Mouse (Mus musculus) splenic B cell, adult 2 months (primary cell): Measurements from ENCODE around the gene Dock4.

Source experiments
- DNase-seq: peaks from one replicate; pipeline ENCODE4 v3.0.0-alpha.2; 2011; ENCODE audit warnings: low read depth, low spot score
- H3K27me3 ChIP-seq: 2 replicates; pipeline ENCODE4 v1.6.1; 2012; ENCODE audit warnings: mild to moderate bottlenecking, low read length, moderate library complexity, mixed read lengths; ENCODE audit not compliant: control insufficient read depth, poor library complexity, insufficient read depth, severe bottlenecking
- H3K36me3 ChIP-seq: 2 replicates; pipeline ENCODE4 v1.6.1; 2012; ENCODE audit warnings: mild to moderate bottlenecking, low read length, moderate library complexity, mixed read lengths; ENCODE audit not compliant: control insufficient read depth, poor library complexity, insufficient read depth, severe bottlenecking

Dock4 gene

GRCm38 (mm10) chr12:40792184-40792650 is 346.5 kb downstream of the Dock4 start:
- DNase-seq: no peak
- H3K36me3 ChIP-seq: no peaks in the 10 kb centered on the region
- no peaks in the 10 kb centered on the region for H3K27me3 ChIP-seq

GRCm38 (mm10) chr12:40794066-40794465 is 348.3 kb downstream of the Dock4 start:
- DNase-seq: no peak
- Histone ChIP-seq H3K27me3 (no peaks in the 10 kb centered on the region), H3K36me3 (no peaks in the 10 kb centered on the region)

GRCm38 (mm10) chr12:40794756-40795155 is 349.0 kb downstream of the Dock4 start:
- Histone ChIP-seq H3K27me3 (no peaks in the 10 kb centered on the region), H3K36me3 (no peaks in the 10 kb centered on the region)
- no peak for DNase-seq

- no peaks in the 10 kb centered on the region for H3K27me3 ChIP-seq
- DNase-seq: no peak
- H3K36me3 ChIP-seq: no peaks in the 10 kb centered on the region
Observed at GRCm38 (mm10) chr12:40795768-40796167, 350.0 kb downstream of the Dock4 start.

- Histone ChIP-seq H3K27me3 (no peaks in the 10 kb centered on the region), H3K36me3 (no peaks in the 10 kb centered on the region)
- no peak for DNase-seq
Observed at GRCm38 (mm10) chr12:40796813-40797491, 351.2 kb downstream of the Dock4 start.

- H3K27me3 ChIP-seq: no peaks in the 10 kb centered on the region
- no peak for DNase-seq
- H3K36me3 ChIP-seq: no peaks in the 10 kb centered on the region
Observed at GRCm38 (mm10) chr12:40797561-40798343, 352.0 kb downstream of the Dock4 start.

GRCm38 (mm10) chr12:40798344-40799017 is 352.7 kb downstream of the Dock4 start:
- no peak for DNase-seq
- Histone ChIP-seq H3K36me3 (no peaks in the 10 kb centered on the region), H3K27me3 (no peaks in the 10 kb centered on the region)

GRCm38 (mm10) chr12:40801456-40801855 is 355.7 kb downstream of the Dock4 start:
- H3K27me3 ChIP-seq: no peaks in the 10 kb centered on the region
- DNase-seq: no peak
- H3K36me3 ChIP-seq: no peaks in the 10 kb centered on the region

GRCm38 (mm10) chr12:40805257-40805656 is 359.5 kb downstream of the Dock4 start:
- H3K27me3 ChIP-seq: no peaks in the 10 kb centered on the region

GRCm38 (mm10) chr12:40807916-40808315 is 362.2 kb downstream of the Dock4 start:
- Histone ChIP-seq H3K36me3 (no peaks in the 10 kb centered on the region), H3K27me3 (no peaks in the 10 kb centered on the region)
- DNase-seq: no peak

More at GRCm38 (mm10) chr12:40805257-40805656, 359.5 kb downstream of the Dock4 start:
- no peaks in the 10 kb centered on the region for H3K36me3 ChIP-seq
- DNase-seq: no peak

- H3K27me3 ChIP-seq: no peaks in the 10 kb centered on the region
- no peak for DNase-seq
- H3K36me3 ChIP-seq: no peaks in the 10 kb centered on the region
Observed at GRCm38 (mm10) chr12:40813474-40813873, 367.7 kb downstream of the Dock4 start.

GRCm38 (mm10) chr12:40814659-40815363 is 369.1 kb downstream of the Dock4 start:
- H3K27me3 ChIP-seq: no peaks in the 10 kb centered on the region
- H3K36me3 ChIP-seq: no peaks in the 10 kb centered on the region
- no peak for DNase-seq

GRCm38 (mm10) chr12:40818046-40818708 is 372.4 kb downstream of the Dock4 start:
- DNase-seq: no peak
- Histone ChIP-seq H3K27me3 (no peaks in the 10 kb centered on the region), H3K36me3 (no peaks in the 10 kb centered on the region)

- Histone ChIP-seq H3K36me3 (no peaks in the 10 kb centered on the region), H3K27me3 (no peaks in the 10 kb centered on the region)
- DNase-seq: no peak
Observed at GRCm38 (mm10) chr12:40823631-40824030, 377.9 kb downstream of the Dock4 start.
